Mouse (Mus musculus) kidney, postnatal 4 days (tissue): ENCODE measurements around the gene Fcrls.

Experiments
- DNase-seq, 2 experiments: peaks; one replicate each; pipeline ENCODE4 v3.0.0; 2021; ENCODE audit warnings: mixed read lengths in 2 of 2

Fcrls gene

GRCm38 (mm10) chr3:87263436-87263835 lies at the start of gene Fcrls:
Gene Fcrls (minus strand): TSS chr3:87263738.
- no peak for DNase-seq

DNA sequence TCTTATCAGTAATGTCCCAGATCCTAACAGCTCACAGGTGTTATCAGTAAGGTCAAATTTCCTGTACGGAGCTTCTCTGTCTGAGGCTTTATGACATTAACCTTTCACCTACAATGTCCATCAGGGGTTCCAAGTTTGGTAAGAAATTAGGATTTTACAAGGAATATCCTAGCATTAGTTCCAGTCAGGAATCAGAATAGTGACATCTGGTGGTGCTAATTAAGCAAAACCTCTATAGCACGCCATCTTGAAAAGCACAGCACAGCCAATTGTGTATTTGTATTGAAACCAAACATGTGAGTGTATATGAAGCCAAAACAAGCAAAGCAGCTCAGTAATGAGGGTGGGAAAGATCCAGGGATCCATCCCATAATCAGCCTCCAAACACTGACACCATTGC lies 46.4 kb upstream of the Fcrls start:
- no peak for DNase-seq

- no peak for DNase-seq
Measured at GRCm38 (mm10) chr3:87299901-87300300, 36.4 kb upstream of the Fcrls start.

GRCm38 (mm10) chr3:87274372-87274771 lies 10.8 kb upstream of the Fcrls start:
- no peak for DNase-seq

- DNase-seq = no peak
Measured at GRCm38 (mm10) chr3:87266581-87266980, 3.0 kb upstream of the Fcrls start.

DNA sequence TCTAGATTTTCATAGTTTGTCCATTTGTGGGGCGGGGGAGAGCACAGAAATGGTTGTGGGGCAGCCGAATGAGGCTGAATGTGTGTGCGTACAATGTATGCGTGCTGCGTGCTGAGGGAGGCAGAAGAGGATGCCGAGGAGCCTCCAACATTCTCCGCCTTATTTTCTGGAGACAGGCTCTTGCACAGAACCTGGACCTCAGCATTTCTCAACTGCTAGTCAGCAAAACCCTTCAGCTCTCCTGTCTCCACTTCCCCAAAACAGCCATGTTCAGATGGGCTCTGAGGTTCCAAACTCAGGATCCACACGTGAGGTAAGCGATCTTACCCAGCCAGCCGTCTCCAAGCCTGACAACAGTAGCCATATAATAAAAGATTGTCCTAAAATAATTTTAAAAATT lies 8.3 kb downstream of the Fcrls start:
- DNase-seq = no peak

DNA sequence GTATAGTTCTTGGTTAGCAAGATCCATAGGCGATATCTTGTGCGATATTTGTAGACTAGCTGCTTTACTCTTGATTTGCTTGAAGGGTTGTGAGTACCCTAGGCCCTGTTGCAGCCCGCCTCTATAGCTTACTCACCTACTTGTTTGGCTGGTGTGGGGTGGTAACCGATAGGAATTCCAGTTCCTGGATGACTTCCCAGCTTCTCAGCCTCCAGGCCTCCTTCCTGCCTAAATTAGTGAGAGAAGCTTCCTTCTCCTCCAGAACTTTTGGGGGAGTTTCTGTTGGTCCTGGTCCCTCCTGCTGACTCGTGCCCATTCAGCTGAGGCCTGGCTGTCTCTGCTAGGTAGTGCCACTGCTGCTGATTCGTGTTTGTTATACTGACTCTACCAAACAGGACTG lies 14.0 kb downstream of the Fcrls start:
- DNase-seq = peak; percentile 6 to 19

GRCm38 (mm10) chr3:87247292-87247691 lies 16.2 kb downstream of the Fcrls start:
- no peak for DNase-seq

- DNase-seq = peak; percentile 39 to 50
Measured at GRCm38 (mm10) chr3:87243654-87244053, 19.9 kb downstream of the Fcrls start.

GRCm38 (mm10) chr3:87240909-87241308 lies 22.6 kb downstream of the Fcrls start:
- no peak for DNase-seq

DNA sequence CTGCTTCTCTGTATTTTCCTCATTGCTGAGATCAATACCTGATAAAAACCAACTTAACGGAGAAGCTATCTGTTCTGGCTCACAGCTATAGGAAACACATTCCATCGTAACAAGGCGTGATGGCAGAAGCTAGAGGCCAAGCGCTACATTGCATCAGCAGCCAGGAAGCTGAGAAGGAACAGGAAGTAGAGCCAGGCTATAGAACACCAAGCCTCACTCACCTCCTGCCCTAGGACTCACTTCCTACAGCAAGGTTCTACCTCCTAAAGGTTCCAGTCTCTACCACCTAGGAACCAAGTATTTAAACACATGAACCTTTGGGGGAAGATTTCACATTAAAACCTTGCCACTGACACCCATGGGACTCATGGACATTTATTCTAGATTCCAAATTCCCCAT lies 39.9 kb downstream of the Fcrls start:
- DNase-seq = no peak

DNA sequence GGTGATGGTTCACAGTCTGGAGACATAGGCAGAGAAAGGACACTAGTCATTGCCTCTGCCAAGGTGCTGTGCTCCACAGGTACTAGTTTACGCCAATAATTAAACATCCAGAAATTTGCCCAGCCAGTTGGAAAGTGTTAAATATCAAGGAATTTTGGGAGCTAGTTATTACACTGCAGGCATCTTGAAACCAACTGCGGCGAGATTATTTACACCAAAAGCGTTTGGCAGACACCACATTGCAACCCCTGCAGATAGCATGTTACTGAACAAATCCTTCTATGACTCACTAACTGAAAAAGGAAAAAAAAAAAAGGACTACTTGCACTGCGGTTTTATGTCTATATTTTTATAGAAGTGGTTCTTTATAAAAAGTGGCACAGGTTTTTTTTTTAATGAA lies 41.2 kb downstream of the Fcrls start:
- no peak for DNase-seq

DNA sequence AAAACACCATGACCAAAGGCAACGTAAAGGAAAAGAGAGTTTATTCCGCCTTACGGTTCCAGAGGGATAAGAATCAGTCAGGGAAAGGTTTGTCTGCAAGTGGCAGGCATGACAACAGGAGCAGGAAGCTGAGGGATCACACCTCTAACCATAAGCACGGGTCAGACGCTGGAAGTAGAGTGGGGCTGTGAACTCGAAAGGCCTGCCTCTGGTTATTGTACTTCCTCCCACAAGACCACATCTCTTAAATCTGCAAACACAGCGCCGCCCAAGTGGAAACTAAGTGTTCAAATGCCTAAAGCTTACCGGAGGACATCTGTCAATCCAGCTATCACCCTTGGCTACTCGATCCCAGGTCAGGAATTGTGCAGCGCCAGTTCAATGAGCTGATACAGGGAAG lies 48.4 kb downstream of the Fcrls start:
- no peak for DNase-seq

DNA sequence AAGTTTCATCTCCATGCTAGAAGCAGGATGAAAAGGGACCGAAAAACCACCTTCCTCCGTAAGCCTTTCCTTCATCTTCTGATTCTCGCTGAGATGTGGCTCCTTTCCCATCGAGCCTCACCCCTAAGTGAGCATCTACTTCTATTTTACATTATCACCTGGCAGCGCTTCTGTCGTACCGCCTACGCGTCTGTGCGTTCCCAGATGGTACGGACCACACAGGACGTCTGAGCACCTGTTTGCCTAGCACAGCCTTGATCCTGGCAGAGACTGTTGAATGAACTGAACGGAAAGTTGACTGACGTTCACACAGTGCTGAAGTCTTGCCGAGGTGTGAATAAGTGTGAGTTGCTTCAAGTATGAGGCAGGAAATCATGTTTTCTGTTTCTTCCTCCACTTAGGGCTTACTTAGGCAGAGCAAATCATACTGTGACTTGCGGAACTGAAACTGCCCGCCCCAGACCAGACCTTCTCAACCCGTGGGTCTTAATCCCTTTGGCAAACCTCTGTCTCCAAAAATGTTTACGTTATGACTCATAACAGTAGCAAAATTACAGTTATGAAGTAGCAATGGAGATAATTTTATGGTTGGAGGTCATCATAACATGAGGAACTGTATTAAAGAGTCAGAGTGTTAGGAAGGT lies 49.2 kb downstream of the Fcrls start:
- DNase-seq = no peak

GRCm38 (mm10) chr3:87206336-87207075 lies 57.0 kb downstream of the Fcrls start:
- DNase-seq = no peak
